Mouse (Mus musculus): ENCODE results near the gene Ctf1.

DNA sequence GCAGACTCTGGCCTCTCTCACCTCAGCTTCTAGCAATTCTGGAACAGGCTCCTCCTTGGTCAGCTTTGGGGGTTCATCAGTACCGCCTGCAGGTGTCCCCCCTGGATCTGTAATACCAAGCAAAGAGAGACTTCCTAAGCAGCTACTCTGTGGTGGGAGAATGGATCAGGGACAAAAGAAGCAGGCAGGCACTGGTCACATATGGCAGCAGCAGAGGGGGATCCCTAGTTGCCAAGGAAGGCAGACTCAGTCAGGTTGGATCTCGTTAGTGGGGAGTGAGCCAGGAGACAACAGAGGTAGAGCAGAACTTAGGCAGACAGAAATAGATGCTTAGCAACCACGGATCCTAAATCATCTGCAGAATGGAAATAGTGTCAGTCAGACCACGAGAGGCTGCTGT is 6.8 kb upstream of the Ctf1 start:
- TF ChIP-seq CTCF (IDR thresholded peaks at IDR 0.05; ENCODE audit: extremely low read depth, insufficient read depth, low read length) (no peak), POLR2A (IDR thresholded peaks at IDR 0.05; ENCODE audit: extremely low read depth, insufficient read depth, low read length) (no peak)

Measured in cortical plate, adult 2 months (tissue).